Mouse (Mus musculus) right cerebral cortex, postnatal 10 days (tissue): ENCODE results near the gene Slc16a1.

Experiments
- DNase-seq, 2 experiments: peaks; one replicate each; pipeline ENCODE4 v3.0.0; 2021; ENCODE audit warnings: low spot score in 2 of 2

Slc16a1 gene

DNA sequence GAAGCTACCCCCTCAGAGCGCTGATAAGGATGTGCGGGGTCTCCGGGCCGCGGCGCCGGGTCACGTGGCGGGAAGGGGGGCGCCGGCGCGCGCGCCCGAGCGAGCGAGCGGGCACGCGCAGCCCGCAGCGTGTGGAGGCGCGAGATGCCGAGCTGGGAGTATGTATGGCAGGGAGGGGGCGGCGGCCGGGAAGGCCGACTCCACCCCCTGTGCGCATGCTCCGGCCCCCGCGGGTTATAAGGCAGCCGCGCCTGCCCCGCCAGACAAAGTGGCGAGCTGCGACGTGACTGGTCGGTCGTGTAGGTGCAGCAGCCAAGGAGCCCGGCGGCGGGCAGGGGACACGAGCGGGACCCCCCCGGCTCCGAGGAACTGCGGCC lies at the start of gene Slc16a1:
Gene Slc16a1 (plus strand): TSS at position 266 of the 377 bp plus-strand sequence.
- DNase-seq = peak; percentile 94

DNA sequence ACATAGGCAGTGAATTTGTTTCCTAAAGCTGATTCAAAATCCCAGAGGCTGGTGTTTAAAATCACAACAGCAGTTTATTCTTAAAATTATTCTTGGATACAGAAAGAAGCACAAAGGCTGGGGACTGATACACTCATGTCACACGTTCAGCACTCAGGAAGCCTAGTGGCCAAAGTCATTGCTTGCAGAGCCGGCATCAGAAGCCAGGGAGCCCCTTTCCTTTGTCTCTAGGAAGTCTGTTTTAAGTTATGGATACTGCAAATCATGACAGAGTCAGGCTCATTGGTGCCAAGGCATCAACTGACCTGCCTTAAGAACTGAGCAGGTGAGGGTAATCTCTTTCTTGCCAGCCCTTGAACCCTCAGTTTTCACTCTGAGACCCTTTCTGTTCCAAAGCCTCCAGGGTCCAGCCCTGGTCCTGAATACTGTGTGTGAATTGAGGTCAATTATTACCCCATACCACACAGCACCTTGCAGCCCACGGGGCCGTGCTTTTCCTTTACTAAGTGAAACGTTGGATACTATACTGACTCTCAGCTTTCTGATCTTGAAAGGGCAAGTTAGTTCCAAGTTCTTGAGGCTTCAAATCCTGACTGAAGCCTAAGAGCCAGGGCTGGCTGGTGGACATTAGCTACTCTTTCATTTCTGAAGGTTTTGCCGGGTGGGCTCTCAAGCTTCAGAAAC lies 41.9 kb upstream of the Slc16a1 start:
- no peak for DNase-seq

DNA sequence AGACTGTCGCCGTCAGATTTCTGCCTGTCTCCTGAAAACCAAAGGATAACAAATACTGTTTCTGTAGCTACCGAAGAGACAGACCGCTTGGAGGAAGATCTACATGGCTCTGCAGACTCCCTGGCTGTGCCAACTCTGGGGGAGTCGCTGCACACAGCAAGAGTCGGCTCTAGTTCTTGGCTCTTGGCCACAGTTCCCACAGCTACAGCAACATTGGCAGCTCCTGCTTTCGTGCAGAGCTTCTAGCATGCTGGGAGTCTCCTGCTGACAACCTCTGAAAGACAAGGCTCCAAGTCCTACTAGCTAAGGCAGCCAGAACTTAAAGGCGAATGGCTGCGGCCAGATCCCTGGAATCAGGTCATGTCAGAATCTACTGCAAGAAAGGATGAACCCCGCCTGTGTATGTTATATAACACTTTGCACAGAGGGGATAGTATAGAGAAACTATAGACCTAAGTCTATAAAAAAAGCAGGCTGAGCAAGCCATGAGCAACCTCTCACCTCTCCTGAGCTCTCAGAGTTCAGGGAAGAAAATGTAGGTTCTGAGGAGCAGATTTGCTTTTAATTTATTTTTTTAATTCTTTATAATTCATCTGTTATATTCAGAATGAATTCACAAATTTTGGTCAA lies 41.2 kb upstream of the Slc16a1 start:
- peak; percentile 95 to 97 for DNase-seq

DNA sequence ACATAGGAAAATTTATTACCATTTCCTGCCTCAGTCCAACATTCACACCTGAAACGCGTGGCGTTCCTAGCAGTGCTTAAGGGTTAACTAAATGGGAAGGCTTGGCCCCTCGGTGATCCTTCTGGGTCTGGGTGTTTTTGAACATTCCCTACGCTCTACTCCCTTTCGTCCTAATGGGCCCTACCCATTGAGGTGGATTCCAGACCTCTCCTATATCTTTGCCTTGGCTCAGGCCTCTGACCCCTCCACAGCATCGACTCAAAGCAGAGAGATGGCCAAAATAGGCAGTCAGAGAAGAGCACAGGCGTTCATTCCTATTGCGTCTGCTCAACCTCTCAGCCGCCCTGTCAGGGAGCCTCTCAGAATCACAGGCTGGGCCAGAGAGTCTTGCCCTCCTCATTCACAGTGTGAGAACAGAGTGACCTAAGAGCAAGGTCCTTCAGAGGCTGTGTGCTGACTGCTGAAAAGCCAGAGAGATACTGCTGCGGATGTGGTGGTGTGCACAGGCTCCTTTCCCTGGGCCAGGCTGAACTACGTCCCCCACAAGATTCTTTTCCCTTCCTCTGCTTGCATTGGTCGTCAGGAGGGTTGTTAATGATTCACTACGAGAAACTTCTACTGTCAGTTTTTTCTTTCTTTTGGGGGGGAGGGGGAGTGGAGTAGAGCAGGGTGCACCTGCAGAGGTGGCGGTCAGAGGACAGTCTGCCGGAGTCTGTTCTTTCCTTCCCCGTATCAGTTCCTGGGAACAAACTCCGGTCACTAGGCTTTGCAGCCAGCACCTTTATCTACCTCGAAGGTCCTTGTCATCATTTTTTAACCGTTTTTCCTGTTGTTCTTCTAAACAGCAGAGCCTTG lies 38.9 kb upstream of the Slc16a1 start:
- DNase-seq = no peak

DNA sequence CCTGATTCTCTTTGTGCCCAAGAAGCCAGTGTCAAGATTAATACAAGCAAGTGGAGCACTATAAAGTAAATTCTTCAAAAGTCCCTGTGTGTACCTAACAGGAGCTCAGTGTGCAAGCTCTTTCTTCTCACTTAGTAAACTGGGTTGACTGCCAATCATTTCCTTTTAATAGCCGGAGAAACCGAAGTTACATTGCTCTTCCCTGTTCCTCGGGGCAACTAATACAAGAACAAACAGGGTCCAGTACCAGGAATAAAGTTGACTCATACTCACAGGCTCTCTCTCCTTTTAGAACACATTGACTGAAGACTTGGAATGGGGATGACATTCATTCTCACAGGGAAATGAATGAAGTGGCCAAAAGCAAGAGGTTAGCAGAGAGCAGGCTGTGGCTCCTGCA lies 37.8 kb upstream of the Slc16a1 start:
- DNase-seq = no peak

DNA sequence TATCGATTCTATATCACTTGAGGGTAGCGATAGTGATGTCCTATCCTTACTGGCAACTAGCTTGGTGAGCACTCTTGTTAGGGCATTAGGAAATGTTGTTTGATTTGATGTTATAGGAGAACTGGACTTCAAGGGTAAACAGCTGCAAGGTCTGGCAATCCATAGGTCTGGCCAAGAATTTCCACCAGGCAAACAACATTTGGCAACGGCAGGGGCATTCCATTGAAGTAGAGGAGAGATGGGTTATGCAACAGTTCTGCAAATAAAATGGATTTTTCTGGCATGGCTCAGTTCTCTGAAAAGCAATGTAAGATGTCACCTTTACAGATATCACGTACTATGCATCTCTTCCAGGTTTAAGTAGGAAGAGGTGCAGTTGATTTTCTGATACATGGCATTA lies 36.8 kb upstream of the Slc16a1 start:
- no peak for DNase-seq

DNA sequence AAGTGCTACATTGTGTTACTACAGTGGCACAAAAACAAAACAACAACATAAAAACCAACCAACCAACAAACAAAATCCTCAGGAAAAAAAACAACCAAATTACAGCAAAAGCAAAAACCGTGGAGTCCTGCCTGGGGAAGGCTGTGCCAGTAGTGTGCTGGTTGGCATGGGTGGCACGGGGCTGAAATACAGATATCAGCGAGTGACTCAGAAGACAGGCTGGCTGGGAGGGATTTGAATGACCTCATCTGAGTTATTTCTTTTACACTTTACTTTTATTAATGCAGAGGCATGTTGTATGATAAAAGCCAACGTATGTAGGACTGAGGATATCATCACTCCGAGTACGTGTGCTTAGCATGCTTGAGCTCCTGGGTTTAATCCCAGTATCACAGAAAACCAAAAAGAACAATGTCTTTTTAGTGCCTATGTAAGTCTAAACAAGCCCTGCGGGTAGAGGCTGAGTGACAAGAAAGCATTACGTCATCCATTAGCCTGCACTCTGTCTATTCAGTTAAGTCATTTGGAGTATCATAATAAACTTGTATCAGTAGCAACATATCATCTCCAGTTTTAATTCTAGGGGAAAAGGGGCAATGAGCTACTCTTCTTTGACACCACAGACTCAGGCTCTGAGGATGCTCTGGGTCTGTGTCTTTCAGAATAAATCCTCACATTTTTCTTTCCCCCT lies 28.6 kb upstream of the Slc16a1 start:
- DNase-seq = no peak

DNA sequence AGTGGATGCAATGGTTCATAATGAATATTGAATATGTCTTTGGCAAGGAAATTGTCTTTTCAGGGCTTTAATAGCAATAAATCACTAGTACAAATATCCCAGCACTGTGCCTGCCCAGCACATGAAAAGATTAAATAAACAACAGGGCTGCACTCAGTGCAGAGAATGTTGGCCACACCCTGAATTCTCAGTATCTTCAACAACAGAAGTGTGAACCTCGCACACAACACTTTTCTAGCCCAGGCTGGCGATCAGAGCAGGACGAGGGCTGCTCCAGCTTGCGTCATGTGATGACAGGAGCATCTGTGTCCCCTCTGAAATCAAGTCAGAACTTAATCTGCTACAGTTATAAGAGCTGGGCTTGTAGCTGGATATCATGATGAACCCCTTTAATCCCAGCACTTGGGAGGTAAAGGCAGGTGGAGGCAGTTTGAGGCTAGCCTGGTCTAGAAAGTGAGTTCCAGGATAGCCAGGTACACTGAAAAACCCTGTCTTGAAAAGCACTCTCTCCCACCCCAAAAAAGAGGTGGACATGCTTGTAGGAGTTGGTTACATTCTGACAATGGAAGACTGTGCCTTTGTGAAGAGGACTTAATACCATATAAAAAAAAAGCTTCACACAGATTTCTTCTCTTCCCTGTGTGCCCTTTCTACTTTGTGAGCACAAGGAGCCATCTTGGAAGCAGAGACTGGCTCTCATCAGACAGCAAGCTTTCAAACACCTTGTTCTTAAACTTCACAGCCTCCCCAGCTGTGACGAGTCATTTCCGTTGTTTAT lies 27.8 kb upstream of the Slc16a1 start:
- no peak for DNase-seq

DNA sequence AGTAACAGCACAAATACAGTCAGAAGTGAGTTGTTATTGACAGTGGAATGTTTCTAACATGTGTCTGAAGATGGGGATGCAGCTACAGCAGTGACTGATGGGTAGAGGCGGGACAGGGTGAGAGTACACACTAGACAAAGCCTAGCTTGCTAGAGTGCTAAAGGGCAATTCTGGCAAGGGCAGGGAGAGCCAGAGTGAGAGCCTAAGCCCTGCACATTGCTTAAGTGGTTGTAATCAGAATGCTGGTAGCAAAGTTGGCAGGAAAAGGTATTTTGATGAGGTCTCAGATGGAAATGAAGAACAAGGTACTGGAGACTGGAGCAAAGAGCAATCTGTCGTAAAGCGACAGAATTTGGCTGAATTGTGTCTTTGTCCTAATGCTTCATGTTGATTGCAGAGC lies 26.5 kb upstream of the Slc16a1 start:
- no peak for DNase-seq

DNA sequence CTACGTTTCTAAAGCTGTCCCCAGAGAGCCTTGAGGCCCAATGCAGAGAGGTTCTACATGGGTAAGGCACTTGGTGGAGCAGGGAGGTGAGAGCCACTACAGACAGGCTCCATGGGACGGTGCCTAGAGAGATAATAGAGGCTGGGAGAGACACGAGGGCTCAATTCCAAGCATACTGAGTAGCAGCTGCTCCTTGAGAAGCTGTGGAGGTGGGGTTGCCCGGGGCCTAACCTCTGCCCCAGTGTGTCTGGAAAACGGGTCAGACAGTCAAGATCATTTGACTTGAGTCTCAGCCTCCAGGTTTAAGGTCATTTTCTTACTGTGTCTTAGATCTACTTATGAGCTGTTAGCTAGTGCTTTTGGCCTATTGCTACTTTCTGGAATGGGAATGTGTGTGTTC lies 25.4 kb upstream of the Slc16a1 start:
- DNase-seq = peak in 1 of 2 experiments; percentile 23

DNA sequence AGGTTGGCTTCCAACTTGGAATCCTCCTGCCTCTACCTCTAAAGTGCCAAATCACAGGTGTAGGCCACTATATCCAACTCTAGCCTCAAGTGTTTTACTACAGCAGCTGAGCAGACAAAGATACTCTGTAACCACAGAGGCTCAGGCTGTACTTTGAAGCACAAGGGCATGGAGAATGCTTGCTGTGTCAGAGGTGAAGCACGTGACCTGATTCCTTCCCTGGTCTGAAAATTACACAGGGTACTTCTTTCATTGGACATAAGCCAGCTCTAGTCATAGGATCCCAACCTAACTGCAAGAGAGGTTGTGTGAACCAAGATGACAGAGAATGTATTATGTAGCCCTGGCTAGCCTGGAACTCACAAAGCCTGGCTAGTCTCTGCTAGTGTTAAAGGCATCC lies 24.4 kb upstream of the Slc16a1 start:
- DNase-seq = no peak

DNA sequence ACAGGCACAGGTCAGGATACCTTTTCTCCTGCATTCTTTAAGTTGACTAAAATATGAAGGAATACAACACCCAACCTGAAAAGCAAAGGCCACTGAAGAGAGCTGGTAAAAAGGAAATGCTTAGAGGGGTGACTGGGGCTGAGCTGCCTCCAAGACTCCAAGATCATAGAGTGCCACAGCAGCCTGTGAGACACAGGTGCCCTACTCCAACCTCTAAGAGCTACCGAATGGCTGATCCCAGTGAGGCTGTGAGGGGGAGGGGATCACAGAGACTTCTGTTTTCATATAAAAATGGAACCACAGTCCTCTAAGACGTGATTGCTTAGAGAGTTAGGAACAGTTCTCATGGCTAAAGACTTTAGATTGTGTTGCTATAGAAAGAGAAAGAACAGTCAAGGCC lies 23.3 kb upstream of the Slc16a1 start:
- DNase-seq = no peak

DNA sequence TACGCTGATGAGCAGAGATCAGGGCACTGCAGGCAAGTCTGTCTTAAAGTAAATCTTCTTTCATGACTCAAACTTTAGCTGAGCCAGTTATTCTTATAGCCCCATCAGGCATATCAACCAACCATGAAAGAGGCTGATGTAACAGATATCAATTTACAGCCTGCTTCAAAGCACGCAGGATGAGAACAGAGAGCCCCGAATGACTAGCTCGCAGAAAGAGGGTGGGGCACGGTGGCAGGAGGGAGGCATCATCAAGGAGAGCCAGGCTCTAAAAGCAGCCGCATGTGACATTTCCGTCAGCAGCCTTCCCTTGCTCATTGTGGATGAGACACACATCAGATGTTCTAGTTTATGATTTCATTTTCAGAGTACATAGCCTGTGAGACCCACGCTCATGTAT lies 22.3 kb upstream of the Slc16a1 start:
- DNase-seq = peak; percentile 54 to 64

DNA sequence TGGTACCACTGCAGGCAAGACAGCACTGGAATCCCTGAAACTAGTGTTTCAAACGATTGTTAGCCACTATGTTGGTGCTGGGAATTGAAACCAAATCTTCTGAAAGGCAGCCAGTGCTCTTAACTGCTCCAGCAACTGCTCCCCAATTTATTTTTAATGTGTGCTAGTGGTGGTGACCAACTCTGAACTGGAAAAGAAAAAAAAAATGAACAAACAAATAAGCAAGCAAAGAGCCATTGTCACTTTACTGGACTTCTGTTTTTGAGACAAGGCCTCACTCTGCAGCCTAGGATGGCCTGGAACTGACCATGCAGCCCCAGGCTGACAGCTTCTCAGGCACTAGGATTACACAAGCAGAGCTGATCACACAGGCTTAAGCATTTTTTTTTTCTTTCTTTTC lies 16.6 kb upstream of the Slc16a1 start:
- DNase-seq = no peak

DNA sequence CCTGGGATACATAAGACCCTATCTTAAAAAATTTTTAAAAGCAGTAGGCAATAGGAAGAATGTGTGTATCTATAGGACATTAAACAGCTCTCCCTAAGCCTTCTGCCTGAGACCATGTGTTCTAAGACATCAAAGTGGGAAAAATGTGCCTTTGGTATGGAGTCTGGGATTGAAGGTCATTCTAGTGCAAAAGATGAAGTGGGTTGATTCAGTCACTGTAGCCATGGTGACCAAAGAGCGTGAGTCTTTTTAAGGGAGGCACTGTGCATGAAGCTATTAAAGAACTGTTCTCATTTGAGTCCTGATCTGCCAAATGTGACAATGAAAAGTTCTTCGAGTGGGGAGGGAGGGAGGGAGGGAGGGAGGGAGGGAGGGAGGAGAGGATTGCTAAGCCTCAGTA lies 8.7 kb upstream of the Slc16a1 start:
- peak in 1 of 2 experiments; percentile 44 for DNase-seq

DNA sequence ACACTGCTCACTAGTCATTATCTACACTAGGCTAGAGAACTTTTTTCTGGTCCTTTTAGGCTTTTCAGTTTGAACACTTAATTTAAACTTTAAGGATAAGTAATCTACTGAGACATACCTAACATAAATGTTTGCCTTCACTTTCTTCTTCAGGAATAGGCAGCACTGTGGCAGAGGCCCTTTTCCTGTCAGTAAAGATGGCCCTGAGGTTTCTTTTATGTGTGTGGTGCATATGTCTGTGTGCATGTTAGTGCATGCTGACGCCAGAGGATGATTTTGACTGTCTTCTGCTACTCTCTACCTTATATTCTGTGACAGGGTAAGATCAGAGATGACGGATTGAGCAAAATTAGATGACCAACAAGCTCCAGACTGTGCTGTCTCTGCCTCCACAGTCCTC lies 7.5 kb upstream of the Slc16a1 start:
- DNase-seq = no peak

DNA sequence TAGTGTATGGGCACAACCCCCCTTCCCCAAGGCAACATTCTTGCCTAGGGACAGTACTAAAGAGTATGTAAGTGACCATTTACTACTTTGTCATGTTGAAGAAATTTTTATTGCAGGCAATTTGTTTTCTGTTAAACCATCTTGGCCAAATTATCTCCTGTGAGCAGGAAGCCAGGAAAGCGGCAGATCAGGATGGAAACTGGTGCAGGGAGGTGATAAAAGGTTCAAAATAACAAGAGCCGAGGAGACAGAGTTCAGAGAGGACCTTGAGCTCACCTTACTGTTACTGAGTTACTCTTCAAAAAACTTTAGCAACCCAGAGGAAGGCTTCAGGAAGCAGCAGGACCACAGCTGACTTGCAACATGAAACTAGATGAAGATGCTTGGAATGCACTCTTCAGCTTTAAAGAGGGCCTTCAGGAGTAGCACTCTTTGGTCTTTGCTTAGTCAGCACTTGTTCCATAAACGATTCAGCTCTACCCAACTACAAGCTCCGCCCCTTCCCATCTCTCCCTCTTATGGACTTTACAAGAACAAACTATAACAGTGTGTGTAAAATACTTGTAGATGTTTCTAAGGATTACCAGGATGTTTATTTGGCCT lies 5.8 kb upstream of the Slc16a1 start:
- DNase-seq = no peak

DNA sequence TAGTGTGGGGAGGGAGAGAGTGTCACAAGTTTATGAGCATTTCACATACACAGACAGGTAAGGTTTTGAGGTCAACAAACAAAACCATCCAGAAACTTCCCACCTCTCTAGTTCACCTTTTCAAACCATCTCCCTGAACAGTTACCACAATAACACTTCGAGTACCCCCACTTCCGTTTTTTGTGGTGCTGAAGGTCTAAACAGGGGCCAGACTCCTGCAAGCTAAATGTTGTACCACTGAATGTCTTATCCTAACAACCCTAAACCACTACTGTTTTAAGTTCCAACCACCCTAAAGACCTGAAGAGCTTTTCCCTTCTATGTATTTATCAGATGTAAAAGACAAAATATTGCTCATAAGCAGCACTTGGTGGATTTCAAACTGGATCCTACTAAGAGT lies 2.0 kb upstream of the Slc16a1 start:
- DNase-seq = no peak

DNA sequence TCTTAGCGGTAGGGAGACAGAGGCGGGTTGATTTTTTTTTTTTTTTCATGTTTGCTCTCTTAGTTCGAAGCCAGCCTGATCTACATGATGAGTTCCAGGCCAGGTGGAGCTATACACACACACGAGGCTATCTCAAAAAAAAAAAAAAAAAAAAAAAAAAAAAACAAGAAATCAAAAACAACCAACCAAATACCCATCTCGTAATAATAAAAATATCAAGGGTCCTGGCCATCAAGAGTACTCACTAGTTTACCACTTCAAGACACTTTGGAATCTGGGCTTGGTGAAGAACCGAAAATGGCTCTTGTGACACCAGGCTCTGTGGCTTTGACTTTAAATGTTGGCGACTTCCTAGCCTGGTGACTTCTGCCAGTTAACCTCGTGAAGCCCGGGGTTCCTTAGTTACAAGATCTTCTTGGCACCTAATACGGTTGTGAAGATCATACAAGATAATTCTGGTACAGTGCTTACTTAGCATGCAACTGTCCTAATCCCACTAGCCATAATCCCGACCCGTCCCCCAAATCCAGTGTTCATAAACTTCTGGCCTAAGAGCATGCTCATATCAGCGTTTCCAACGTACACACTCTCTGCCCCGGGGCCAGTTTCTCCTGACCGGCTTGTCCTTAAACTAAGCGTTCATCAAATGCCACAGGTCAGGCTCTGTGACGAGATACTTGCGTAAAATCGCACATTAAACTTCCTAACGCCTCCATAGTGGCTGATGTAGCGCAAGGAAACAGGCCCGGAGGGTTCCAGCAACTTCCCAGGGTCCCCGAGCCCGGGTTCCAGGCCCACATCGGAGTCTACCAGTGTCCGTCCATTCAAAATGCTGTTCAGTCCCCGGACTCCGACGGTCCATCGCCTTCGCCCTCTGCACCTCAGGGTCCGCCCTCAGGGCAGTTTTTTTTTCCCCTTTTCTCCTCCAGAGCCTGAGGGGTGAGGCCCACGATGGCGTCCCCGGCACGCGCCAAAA lies 753 bp upstream of the Slc16a1 start:
- no peak for DNase-seq
